Mouse (Mus musculus) heart, embryonic 14.5 days (tissue): ENCODE measurements around the gene Dst. TPM values are rescaled to one million over a fixed set of nuclear protein-coding genes. Genes with fewer than 3 reads are reported as not detected.

Experiments used
- ATAC-seq: fragments of 200-750 bp; cut with Nextera tagmentation; 2 replicates; pipeline ENCODE4 v1.8.0; 2017; ENCODE audit warnings: low read depth, moderate TSS enrichment; ENCODE audit not compliant: insufficient number of reproducible peaks, insufficient read depth, low FRiP score
- H3K27ac ChIP-seq, 2 experiments: fragments of 200-500 bp in 1 of 2; fragments of 300-500 bp in 1 of 2; sonication (generic) in 1 of 2; replicated peaks in 1 of 2; 2 replicates each; pipeline ENCODE4 v1.5.1; 2012 to 2014; ENCODE audit warnings: low read depth in 2 of 2, low read length in 2 of 2, control low read depth in 1 of 2, mild to moderate bottlenecking in 1 of 2, mixed read lengths in 1 of 2; ENCODE audit not compliant: control insufficient read depth in 1 of 2, insufficient read depth in 1 of 2
- H3K27me3 ChIP-seq: fragments of 300-500 bp; sonication (generic); 2 replicates; pipeline ENCODE4 v1.6.1; 2014; ENCODE audit warnings: mild to moderate bottlenecking, low read length, control low read depth; ENCODE audit not compliant: control insufficient read depth, insufficient read depth
- H3K36me3 ChIP-seq: fragments of 300-500 bp; sonication (generic); 2 replicates; pipeline ENCODE4 v1.6.1; 2014; ENCODE audit warnings: mild to moderate bottlenecking, control low read depth, low read length, mixed read lengths; ENCODE audit not compliant: control insufficient read depth, insufficient read depth
- H3K4me1 ChIP-seq, 2 experiments: fragments of 200-500 bp in 1 of 2; fragments of 300-500 bp in 1 of 2; sonication (generic) in 1 of 2; 2 replicates each; pipeline ENCODE4 v1.6.1; 2012 to 2014; ENCODE audit warnings: low read length in 2 of 2, control low read depth in 1 of 2, mixed read lengths in 1 of 2; ENCODE audit not compliant: control insufficient read depth in 2 of 2, insufficient read depth in 2 of 2
- H3K4me2 ChIP-seq: fragments of 300-500 bp; sonication (generic); 2 replicates; pipeline ENCODE4 v1.6.1; 2014; ENCODE audit warnings: mild to moderate bottlenecking, low read length
- H3K4me3 ChIP-seq, 2 experiments: fragments of 200-500 bp in 1 of 2; fragments of 300-500 bp in 1 of 2; sonication (generic) in 1 of 2; 2 replicates each; pipeline ENCODE4 v1.5.1; 2012 to 2014; ENCODE audit warnings: low read length in 2 of 2, mild to moderate bottlenecking in 2 of 2, control low read depth in 1 of 2, low read depth in 1 of 2, moderate library complexity in 1 of 2; ENCODE audit not compliant: control insufficient read depth in 1 of 2, insufficient read depth in 1 of 2
- H3K9ac ChIP-seq: fragments of 300-500 bp; sonication (generic); 2 replicates; pipeline ENCODE4 v1.6.1; 2014; ENCODE audit warnings: mild to moderate bottlenecking, low read length
- H3K9me3 ChIP-seq: fragments of 300-500 bp; sonication (generic); 2 replicates; pipeline ENCODE4 v1.6.1; 2016; ENCODE audit warnings: low read length, control low read depth; ENCODE audit not compliant: control insufficient read depth
- WGBS: fragments of 180-500 bp; shearing (Covaris S2); extraction: QIAGEN DNeasy Blood & Tissue Kit; methylation state at CpG from one replicate; pipeline ENCODE4 v1.1.7; 2014; 5-methylcytosine and 5-hydroxymethylcytosine counted together
- polyA plus RNA-seq: library from polyadenylated mRNA; unstranded; fragments of >200 nt; fragmentation: Nextera tagmentation; extraction: Ambion mirVana; gene quantifications from 2 replicates; pipeline ENCODE4 v1.2.1, GENCODE M21; 2014

Gene Dst
- polyA plus RNA-seq, 1 experiment from 2014 or later, result 38.6 TPM

DNA sequence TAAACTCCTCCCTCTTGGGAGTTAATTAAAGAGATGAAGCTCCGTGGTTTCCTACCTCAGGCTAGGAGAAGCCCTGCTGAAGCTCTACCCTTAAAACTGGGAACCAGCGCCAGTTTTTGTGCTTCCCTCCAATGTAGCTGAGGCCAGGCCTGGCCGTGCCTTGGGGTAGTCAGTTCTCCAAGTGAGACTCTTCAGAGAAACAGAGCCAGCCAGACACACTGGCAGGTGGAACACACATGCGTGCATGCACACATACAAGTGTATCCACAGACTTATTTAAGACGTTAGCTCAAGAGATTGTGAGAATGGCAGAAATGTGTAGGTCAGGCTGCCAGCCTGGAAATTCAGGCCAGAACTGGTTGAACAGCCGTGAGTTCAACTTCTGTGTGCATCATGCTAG lies 87.4 kb downstream of the Dst start:
- WGBS, result 92% methylated on average over 6 of the region's 6 CpGs
- Histone ChIP-seq H3K9me3 (no peaks in the 10 kb centered on the region), H3K9ac (no peak overlapping the region), H3K27me3 (no peaks in the 10 kb centered on the region), H3K4me2 (no peak overlapping the region), H3K4me3 (no peak overlapping the region), H3K36me3 (no peaks in the 10 kb centered on the region), H3K27ac (no peak overlapping the region), H3K4me1 (peaks cover 7 to 8% of the 10 kb centered on the region in 2 experiments; a peak in 3 of 4 replicates)
- ATAC-seq, result no peak

DNA sequence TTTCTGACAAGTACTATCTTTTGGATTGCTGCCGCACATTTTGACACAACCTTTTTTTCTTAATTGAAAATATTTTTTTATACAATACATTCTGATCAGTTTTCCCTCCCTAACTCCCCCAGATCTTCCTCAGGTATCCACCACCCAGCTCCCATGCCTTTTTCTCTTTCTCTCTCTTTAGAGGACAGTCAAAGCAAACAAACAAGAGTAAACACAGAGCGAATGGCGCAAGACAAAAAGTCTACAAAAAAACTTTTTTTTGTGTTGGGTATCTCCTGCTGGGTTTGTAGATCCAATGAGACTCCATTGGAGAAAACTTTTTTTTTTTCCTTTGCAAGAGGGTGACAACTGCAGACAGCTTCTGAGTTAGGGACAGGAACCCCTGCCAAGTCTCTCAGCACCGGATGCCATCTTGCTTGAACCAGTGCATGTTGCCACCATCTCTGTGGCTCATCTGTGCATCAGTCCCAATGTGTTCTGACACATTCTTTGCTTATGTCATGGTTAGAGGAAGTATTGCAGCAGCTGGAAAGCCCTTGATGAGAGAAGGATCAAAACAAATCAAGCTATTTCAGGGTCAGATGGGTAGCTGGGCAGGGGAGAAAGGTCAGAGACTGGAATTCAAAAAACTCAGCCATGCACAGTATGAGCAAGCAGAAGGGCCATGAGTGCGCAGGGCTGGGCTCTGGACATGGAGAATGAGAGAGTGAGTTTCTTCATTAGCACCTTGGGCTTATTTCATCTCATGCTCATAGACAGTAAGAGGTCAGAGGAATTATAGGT lies 88.3 kb downstream of the Dst start:
- Histone ChIP-seq H3K9ac (no peak overlapping the region), H3K4me1 (peaks cover 3 to 6% of the 10 kb centered on the region in 2 experiments; a peak in 2 of 4 replicates), H3K4me3 (no peak overlapping the region), H3K27ac (no peak overlapping the region), H3K4me2 (no peak overlapping the region), H3K27me3 (no peaks in the 10 kb centered on the region), H3K9me3 (no peaks in the 10 kb centered on the region), H3K36me3 (no peaks in the 10 kb centered on the region)
- 82% methylated on average over 5 of the region's 5 CpGs for WGBS
- ATAC-seq, result no peak

DNA sequence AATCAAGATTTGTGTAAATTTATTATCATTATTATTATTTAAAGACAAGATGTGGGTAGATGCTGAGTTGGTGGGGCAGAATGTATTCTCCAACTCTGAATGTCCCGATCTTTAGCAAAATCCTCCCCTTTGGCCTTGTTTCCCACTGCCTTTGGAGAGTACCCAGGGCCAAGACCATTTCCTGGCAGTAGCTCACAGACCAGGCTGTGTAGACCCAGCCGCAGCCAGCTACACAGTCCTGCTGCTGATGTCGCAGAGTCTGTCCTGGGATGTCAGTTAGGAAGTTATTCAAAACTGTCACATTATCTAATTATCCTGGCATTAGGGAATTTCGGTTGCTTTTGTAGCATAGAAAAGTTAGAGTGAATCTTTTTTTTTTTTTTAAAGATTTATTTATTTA lies 94.3 kb downstream of the Dst start:
- 84% methylated on average over 4 of the region's 4 CpGs for WGBS
- no peaks in the 10 kb centered on the region for H3K27me3 ChIP-seq
- H3K27ac ChIP-seq, result no peak overlapping the region
- H3K9ac ChIP-seq, result no peak overlapping the region
- H3K36me3 ChIP-seq, result no peaks in the 10 kb centered on the region
- peaks cover 2 to 15% of the 10 kb centered on the region in 2 experiments; a peak in 2 of 4 replicates for H3K4me1 ChIP-seq
- H3K4me3 ChIP-seq, result no peak overlapping the region
- H3K4me2 ChIP-seq, result no peak overlapping the region
- no peaks in the 10 kb centered on the region for H3K9me3 ChIP-seq
- ATAC-seq, result no peak

- Histone ChIP-seq H3K4me1 (peaks cover 2 to 20% of the 10 kb centered on the region in 2 experiments; a peak in 2 of 4 replicates), H3K27ac (no peak overlapping the region), H3K4me3 (no peak overlapping the region), H3K27me3 (no peaks in the 10 kb centered on the region), H3K9me3 (no peaks in the 10 kb centered on the region), H3K9ac (no peak overlapping the region), H3K36me3 (no peaks in the 10 kb centered on the region), H3K4me2 (no peak overlapping the region)
- no peak for ATAC-seq
- WGBS, result 49% methylated on average over 9 of the region's 9 CpGs
These were observed 94.9 kb downstream of the Dst start for GRCm38 (mm10) chr1:34002970-34003369.

GRCm38 (mm10) chr1:34005238-34005725 lies 97.3 kb downstream of the Dst start:
- no peaks in the 10 kb centered on the region for H3K36me3 ChIP-seq
- H3K27ac ChIP-seq, result peak overlapping the region; percentile 37 to 46; a peak in 2 of 4 replicates
- peaks cover 2 to 24% of the 10 kb centered on the region in 2 experiments; a peak in 2 of 4 replicates for H3K4me1 ChIP-seq
- WGBS, result 15% methylated on average over 10 of the region's 10 CpGs
- H3K9me3 ChIP-seq, result no peaks in the 10 kb centered on the region
- H3K27me3 ChIP-seq, result no peaks in the 10 kb centered on the region
- peak overlapping the region; percentile 48 to 51 for H3K4me3 ChIP-seq
- peak overlapping the region; percentile 71 for H3K9ac ChIP-seq
- H3K4me2 ChIP-seq, result peak overlapping the region; percentile 79
- no peak for ATAC-seq

DNA sequence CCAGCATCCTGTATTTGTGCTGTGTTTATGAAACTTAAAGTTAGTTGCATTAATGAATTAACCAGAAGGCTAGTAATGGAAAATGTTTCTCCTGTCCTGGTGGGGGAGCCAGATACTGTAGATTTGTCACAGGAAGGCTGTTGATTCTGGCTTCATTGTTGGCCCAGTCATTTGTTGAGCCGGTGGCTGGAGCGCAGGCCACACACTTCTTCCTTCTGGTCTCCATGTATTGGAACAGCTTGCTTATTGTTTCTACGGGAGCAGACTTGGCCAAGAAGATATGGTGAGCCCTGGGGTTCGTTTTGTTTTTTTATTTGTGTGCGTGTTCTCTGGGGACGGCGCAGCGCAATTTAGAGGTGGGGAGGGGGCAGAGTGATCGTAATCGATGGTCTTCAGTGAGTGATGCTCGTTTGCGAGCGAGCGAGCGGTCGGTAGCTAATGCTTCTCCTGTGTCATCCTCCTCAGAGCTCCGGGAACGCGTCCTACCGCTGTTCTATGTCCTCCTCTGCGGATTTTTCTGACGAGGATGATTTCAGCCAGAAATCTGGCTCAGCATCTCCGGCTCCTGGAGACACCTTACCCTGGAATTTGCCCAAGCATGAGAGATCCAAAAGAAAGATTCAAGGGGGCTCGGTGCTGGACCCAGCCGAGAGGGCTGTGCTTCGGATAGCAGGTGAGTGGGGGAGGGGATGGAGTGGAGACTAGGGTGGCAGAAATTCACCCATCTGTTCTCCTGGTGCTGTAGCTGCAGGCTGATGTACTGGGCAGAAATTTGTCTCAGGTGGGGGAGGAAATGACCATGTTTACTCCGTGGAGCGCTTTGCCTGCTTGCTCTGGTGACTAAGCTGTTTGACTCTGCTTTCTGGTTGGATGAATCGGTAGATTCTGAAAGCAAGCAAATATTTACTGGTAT lies 98.0 kb downstream of the Dst start:
- no peaks in the 10 kb centered on the region for H3K36me3 ChIP-seq
- ATAC-seq, result 0 out of 2 replicates have a peak, but pooled peaks have one; percentile 62
- H3K4me3 ChIP-seq, result peak overlapping the region; percentile 48 to 51

DNA sequence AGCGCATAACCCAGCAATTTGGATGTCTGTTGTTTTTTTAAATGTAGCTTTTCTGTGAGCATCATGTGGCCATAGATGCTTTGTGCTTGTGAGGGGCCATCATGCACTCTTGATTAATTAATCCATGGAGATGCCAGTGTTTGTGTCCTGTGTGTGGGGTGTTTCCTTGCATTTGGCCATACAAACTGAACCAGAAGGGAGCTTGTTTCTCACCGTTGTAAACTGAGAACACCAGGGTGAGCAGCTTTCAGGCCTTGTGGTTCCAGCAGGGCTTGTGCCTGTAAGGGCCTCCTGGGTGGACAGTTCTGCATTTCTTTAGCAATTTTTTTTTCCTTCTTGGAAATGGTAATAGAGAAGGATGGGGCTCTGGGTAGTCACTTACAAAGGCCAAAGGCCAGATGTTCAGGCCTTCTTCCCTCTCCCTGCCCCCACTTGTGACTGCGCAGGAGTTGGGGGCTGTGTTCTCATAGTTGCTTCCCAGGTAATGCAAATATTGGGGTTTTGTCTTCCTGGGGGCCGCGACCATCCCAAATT lies 98.9 kb downstream of the Dst start:
- H3K9ac ChIP-seq, result no peak overlapping the region
- no peaks in the 10 kb centered on the region for H3K36me3 ChIP-seq
- H3K27me3 ChIP-seq, result no peaks in the 10 kb centered on the region
- peaks cover 2 to 24% of the 10 kb centered on the region in 2 experiments; a peak in 2 of 4 replicates for H3K4me1 ChIP-seq
- no peaks in the 10 kb centered on the region for H3K9me3 ChIP-seq
- no peak overlapping the region for H3K27ac ChIP-seq
- WGBS, result 71% methylated on average over 5 of the region's 5 CpGs
- peak overlapping the region in 1 of 2 experiments; percentile 48; a peak in 2 of 4 replicates for H3K4me3 ChIP-seq
- no peak for ATAC-seq
- H3K4me2 ChIP-seq, result peak overlapping the region; percentile 79

More for the DNA sequence above, 98.0 kb downstream of the Dst start:
- no peaks in the 10 kb centered on the region for H3K27me3 ChIP-seq
- peaks cover 2 to 24% of the 10 kb centered on the region in 2 experiments; a peak in 2 of 4 replicates for H3K4me1 ChIP-seq
- no peaks in the 10 kb centered on the region for H3K9me3 ChIP-seq
- H3K4me2 ChIP-seq, result peak overlapping the region; percentile 79
- H3K9ac ChIP-seq, result peak overlapping the region; percentile 71
- peak overlapping the region; percentile 37 to 46; a peak in 2 of 4 replicates for H3K27ac ChIP-seq
- WGBS, result 2% methylated on average over 29 of the region's 29 CpGs
